Mouse (Mus musculus): Measurements from ENCODE around the gene Nt5c2.

Gene Nt5c2

GRCm38 (mm10) chr19:46875790-46876189, 139.2 kb downstream of the Nt5c2 start:
- DNase-seq, result peak; percentile 89

GRCm38 (mm10) chr19:46873924-46874323, 141.0 kb downstream of the Nt5c2 start:
- DNase-seq, result no peak

- no peak for DNase-seq
These were observed 143.3 kb downstream of the Nt5c2 start for GRCm38 (mm10) chr19:46871651-46872050.

GRCm38 (mm10) chr19:46871096-46871495, 143.9 kb downstream of the Nt5c2 start:
- DNase-seq, result no peak

- peak; percentile 84 for DNase-seq
These were observed 145.4 kb downstream of the Nt5c2 start for GRCm38 (mm10) chr19:46869526-46869925.

DNA sequence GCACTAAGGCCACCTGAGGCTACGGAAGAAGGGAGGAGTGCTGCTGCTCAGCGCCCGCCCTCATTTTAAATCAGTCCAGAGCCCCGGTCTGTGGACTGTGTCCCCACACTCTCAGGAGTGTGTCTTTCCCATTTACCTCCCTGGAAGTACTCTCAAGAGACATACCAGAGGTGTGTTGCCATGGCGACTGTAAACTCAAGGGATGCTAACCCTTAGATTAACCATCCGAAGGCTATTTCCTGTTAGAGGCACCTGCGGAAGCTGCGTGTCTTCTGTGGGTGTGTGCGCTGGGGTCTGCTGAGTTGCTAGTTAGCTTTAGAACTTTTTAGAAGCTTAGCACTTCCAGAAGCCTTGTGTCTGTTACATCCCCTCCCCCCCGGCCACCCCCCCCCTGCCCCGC, 145.9 kb downstream of the Nt5c2 start:
- peak; percentile 37 for DNase-seq

GRCm38 (mm10) chr19:46865381-46865780, 149.6 kb downstream of the Nt5c2 start:
- no peak for DNase-seq

DNA sequence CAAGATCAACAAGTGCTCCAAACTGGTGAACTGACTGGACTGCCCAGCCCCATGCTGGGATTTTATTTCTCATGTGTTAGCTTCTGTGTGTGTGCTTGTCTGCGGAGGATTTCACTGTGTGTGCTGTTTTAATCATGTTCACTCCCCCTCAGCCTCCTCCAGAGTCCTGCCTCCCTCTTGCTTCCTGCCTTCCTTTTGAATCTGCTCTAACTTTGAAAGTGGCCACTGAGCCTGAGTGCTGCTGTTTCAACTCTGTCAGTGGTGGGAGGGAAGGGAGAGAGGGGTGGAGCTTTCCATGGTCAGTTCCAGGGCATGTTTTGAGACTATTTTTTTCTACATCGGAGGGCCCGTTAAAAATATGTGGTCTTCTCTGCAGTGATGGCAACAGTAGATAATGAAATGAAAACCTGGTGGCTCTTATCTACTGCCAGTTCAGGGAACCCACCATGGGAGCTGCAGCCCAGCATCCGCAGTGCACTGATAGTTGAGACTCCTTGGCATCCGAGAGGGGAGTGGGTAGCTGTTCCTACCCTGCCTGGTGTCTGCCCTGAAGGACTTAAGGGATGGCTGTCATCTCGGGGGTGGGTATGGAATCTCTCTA, 150.1 kb downstream of the Nt5c2 start:
- DNase-seq, result no peak

DNA sequence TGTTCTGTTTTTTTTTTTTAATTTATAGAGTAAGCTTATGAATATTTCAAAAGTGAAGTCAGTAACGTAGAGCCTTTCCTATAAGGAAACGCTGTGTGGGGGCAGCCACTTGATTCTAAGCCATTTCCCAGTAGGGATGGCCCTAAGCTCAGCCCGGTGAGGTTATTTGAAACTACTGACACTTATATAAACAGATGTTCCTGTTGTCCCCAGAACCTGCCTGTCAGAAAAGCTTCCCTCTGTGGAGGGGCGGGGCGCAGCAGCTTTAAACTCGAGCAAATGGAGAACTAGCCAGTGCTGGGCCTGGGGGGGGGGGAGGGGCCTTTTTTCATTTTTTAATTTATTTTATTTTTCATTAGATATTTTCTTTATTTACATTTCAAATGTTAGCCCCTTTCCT, 150.9 kb downstream of the Nt5c2 start:
- no peak for DNase-seq

- no peak for DNase-seq
These were observed 151.6 kb downstream of the Nt5c2 start for GRCm38 (mm10) chr19:46863236-46863927.

- no peak for DNase-seq
These were observed 152.4 kb downstream of the Nt5c2 start for GRCm38 (mm10) chr19:46862556-46862955.

DNA sequence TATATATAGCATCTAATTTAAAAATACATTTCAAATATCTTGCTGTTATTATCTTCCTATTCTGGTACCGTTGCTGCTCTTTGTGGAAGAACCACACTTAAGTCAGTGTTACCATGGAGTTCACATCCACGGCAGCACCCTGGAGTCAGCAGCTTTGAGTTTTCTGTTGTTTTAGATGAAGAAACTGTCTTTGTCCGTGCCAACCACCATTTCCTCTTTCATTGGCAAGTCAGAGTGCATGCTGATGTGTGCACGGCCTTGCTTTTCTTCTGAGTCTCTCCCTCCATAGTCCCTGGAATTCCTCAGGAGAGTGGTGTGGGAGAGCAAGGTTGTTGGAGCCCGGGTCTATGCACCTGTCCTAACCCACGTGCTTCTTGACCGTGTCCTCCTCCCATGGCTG, 156.8 kb downstream of the Nt5c2 start:
- DNase-seq, result no peak

GRCm38 (mm10) chr19:46857277-46857989, 157.5 kb downstream of the Nt5c2 start:
- peak; percentile 31 for DNase-seq

GRCm38 (mm10) chr19:46856780-46857179, 158.2 kb downstream of the Nt5c2 start:
- no peak for DNase-seq

- DNase-seq, result no peak
These were observed 158.7 kb downstream of the Nt5c2 start for GRCm38 (mm10) chr19:46856232-46856631.

DNA sequence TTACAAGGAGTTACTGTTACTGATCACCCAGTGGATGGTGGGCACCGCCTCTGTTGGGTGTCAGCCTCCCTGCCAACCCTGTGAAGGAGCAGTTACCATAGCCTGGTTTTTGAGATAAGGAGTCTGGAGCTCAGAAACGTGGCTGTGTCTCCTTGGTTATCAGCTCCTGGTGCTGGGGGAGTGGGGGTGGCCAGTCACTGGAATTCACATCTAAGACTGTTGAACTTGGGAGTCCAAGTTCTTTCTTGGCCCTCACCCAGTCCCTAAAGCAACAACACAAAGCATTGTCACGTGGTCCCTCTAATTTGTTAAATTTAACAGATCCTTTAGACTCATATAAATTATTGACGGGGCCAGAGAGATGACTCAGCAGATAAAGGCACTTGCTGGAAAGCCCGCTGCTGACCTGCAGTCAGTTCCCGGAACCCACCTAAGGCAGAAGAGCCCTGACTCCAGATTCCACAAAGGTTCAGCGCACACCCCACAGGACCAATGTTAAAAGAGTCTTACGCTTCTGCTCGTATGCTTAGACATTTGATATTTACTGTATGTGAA, 165.4 kb downstream of the Nt5c2 start:
- DNase-seq, result no peak

DNA sequence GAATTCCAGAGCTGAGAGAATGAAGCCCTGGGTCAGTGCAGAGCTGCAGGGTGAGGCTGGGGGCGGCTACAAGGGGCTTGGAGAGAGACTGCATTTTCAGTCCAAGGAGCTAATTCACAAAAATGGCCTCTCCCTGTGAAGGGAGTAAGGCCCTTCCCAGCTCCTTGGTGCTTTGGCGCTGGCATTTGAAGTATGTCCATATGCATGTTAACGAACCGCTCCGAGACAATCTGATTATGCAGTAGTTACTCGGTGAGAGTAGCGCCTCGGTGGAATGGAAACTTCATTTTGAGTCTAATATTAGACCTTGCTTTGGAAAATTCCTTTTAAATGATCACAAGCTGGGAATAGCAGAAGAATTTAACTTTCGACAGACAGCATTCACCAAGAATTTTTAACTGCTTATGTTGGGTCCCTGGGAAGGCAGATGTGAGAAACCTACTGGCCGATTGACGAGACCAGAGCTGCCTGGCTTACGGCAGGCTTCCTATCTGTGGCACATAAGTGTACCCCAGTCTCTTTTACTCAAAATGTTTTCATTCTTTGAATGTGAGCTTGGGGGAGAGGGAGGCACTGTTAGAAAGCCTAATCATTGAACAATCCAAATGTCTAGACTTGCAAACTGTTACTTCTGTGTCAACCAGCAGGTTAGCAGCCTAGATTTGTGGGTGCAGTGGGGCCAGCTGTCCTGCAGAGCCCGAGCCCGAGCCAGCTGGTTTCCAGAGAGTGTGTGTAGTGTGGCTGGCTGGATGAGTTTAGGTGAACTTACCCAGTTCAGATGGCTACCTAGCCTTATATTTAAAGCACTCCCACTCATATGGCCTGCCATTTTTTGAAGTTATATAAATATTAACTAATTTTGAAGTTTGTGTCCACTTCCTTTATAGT, 166.3 kb downstream of the Nt5c2 start:
- DNase-seq, result no peak

DNA sequence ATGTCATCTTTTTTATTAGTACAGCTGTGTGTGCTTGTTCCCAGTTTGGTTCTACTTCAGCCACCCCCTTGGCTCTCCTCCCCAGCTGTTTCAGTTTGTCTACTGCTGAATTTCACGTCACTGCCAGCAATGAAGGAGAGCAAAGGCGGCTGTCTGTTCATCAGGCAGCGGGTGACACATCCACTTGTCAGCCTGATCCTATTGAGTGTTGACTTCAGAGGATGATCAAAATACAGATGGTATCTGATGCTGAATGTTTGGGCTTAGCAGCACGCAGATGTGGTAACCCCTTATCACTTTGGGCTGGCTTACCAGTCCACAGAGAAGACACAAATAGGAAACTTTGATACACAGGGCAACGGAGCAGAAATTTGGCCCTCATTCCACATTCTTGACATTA, 168.5 kb downstream of the Nt5c2 start:
- no peak for DNase-seq

- no peak for DNase-seq
These were observed 168.9 kb downstream of the Nt5c2 start for GRCm38 (mm10) chr19:46846056-46846455.

DNA sequence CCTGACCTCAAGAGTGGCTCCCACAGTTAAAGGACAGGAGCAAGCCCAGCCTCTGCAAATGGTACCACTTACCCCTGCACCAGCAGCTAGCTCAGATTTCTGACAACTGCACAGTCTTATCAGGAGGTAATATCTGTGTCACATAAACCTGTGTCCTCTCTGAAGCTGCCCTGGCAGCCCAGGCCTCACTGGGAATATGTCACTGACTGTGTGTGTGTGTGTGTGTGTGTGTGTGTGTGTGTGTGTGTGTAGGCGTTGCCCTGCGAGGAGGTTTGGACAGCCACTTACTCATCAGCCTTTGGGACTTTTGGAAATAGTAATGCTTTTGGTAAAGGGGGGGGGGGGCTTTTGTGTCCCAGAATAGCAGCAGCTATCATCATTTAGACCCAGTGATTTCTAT, 171.9 kb downstream of the Nt5c2 start:
- DNase-seq, result no peak

GRCm38 (mm10) chr19:46841016-46841415, 173.9 kb downstream of the Nt5c2 start:
- no peak for DNase-seq

DNA sequence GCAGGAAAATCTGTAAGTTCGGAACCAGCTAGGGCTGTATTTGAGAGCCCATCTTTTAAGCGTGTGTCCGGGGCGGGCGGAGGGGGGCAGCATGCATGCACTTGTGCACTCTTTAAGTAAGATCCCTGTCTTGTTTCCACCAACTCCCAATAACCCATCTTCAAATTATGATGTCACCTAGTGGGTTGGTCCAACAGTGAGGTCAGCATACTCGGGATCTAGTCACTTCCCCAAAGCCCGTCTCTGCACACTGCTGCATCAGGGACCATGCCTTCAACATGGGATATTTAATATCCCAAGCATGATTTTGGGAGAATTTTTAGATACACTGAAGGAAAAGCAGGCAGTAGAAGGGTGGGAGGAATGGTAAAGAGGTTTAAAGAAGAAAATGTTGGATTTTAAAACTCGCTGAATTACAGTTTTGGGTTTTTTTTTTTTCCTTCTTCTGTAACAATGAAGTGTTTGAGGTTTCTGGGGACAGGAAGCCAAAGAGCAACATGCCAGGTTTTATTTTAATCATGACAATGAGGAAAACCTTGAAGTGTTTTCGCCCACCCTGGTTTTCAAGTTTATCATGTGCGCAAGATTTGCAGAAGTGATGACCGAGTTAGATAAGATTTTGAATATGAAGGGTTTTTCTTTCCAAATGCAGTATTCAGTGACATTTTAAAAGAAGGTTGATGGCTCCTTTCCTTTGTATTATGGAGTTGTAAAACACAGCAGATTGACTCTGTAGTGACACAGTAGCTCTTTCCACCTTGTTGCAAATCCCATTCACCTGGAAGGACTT, 177.5 kb downstream of the Nt5c2 start:
- DNase-seq, result no peak
